Mouse (Mus musculus) midbrain, embryonic 16.5 days (tissue): ENCODE measurements around the gene Rasl10b. TPM values are rescaled to one million over a fixed set of nuclear protein-coding genes. Genes with fewer than 3 reads are reported as not detected.
A peak's percentile ranks its signal among the peaks of the same experiment; 100 is the strongest.

Source experiments
- ATAC-seq: fragments of 200-750 bp; cut with Nextera tagmentation; 2 replicates; pipeline ENCODE4 v1.8.0; 2017; ENCODE audit warnings: moderate TSS enrichment
- H3K27ac ChIP-seq: fragments of 300-500 bp; sonication (generic); 2 replicates; pipeline ENCODE4 v1.5.1; 2014; ENCODE audit warnings: mild to moderate bottlenecking, low read length, mixed read lengths
- H3K27me3 ChIP-seq: fragments of 300-500 bp; sonication (generic); 2 replicates; pipeline ENCODE4 v1.6.1; 2014; ENCODE audit warnings: low read depth, low read length, mixed read lengths; ENCODE audit not compliant: control insufficient read depth, insufficient read depth
- H3K36me3 ChIP-seq: fragments of 300-500 bp; sonication (generic); 2 replicates; pipeline ENCODE4 v1.6.1; 2014; ENCODE audit warnings: mild to moderate bottlenecking, low read length, moderate library complexity, mixed read lengths; ENCODE audit not compliant: control insufficient read depth, insufficient read depth
- H3K4me1 ChIP-seq: fragments of 300-500 bp; sonication (generic); 2 replicates; pipeline ENCODE4 v1.6.1; 2014; ENCODE audit warnings: mild to moderate bottlenecking, low read length, mixed read lengths; ENCODE audit not compliant: control insufficient read depth, insufficient read depth
- H3K4me2 ChIP-seq: fragments of 300-500 bp; sonication (generic); 2 replicates; pipeline ENCODE4 v1.6.1; 2014; ENCODE audit warnings: mild to moderate bottlenecking, low read length, mixed read lengths
- H3K4me3 ChIP-seq: fragments of 300-500 bp; sonication (generic); 2 replicates; pipeline ENCODE4 v1.5.1; 2014; ENCODE audit warnings: low read depth, mild to moderate bottlenecking, low read length, moderate library complexity, mixed read lengths
- H3K9ac ChIP-seq: fragments of 300-500 bp; sonication (generic); 2 replicates; pipeline ENCODE4 v1.6.1; 2014; ENCODE audit warnings: low read depth, low read length, mixed read lengths
- H3K9me3 ChIP-seq: fragments of 300-500 bp; sonication (generic); replicated peaks from 2 replicates; pipeline ENCODE4 v1.6.1; 2014; ENCODE audit warnings: mild to moderate bottlenecking, low read length, mixed read lengths; ENCODE audit not compliant: control insufficient read depth, poor library complexity, severe bottlenecking
- WGBS: fragments of 180-500 bp; shearing (Covaris S2); extraction: QIAGEN DNeasy Blood & Tissue Kit; methylation state at CpG from one replicate; pipeline ENCODE4 v1.1.7; 2014; 5-methylcytosine and 5-hydroxymethylcytosine counted together
- polyA plus RNA-seq: library from polyadenylated mRNA; unstranded; fragments of >200 nt; fragmentation: Nextera tagmentation; extraction: Ambion mirVana; gene quantifications from 2 replicates; pipeline ENCODE4 v1.2.1, GENCODE M21; 2015

The Rasl10b gene
- polyA plus RNA-seq, 1 experiment from 2014 or later: 32.9 TPM

DNA sequence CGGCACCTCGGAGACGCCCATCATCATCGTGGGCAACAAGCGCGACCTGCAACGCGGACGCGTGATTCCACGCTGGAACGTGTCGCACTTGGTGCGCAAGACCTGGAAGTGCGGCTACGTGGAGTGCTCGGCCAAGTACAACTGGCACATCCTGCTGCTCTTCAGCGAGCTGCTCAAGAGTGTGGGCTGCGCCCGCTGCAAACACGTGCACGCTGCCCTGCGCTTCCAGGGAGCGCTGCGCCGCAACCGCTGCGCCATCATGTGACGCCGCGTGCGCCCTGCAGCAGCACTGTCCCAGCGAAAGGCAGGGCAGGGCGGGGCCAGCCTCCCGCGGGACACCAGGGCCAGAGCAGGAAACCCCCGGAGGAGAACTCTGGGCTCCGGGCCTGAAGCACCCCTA is 9.6 kb downstream of the Rasl10b start:
- Histone ChIP-seq H3K9me3 (no peaks in the 10 kb centered on the region), H3K4me2 (peak overlapping the region; percentile 52), H3K4me3 (peak overlapping the region; percentile 17), H3K9ac (peak overlapping the region; percentile 11; the same call in 1 of the 2 replicates), H3K27ac (no peak overlapping the region), H3K36me3 (no peaks in the 10 kb centered on the region), H3K4me1 (peaks cover 9% of the 10 kb centered on the region; the same call in 1 of the 2 replicates), H3K27me3 (peaks cover 18% of the 10 kb centered on the region)
- 5% methylated on average over 38 of the region's 38 CpGs for WGBS
- peak; percentile 51 for ATAC-seq

DNA sequence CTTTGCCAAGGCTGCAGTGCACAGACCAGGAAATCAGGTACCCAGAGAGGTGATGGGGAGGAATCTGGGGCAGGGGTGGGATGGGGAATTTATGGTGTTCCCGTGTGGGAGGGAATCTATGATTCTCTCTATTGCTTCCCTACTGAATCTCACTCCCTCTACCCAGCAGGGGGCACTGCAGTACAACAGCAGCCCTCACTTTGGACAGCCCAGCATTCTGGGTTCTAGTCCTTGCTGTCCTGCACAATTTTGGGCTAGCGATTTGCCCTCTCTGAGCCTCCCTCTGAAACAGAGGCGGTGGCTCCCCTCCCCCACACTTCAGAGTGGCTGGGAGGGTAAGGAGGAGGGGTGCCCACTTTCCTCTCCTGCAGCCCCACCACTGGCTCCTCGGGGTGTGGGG is 11.4 kb downstream of the Rasl10b start:
- H3K36me3 ChIP-seq: no peaks in the 10 kb centered on the region
- peaks cover 18% of the 10 kb centered on the region for H3K27me3 ChIP-seq
- H3K9ac ChIP-seq: no peak overlapping the region
- H3K27ac ChIP-seq: no peak overlapping the region
- H3K9me3 ChIP-seq: no peaks in the 10 kb centered on the region
- peaks cover 9% of the 10 kb centered on the region; the same call in 1 of the 2 replicates for H3K4me1 ChIP-seq
- 49% methylated on average over 4 of the region's 4 CpGs for WGBS
- ATAC-seq: no peak
- H3K4me3 ChIP-seq: no peak overlapping the region
- H3K4me2 ChIP-seq: no peak overlapping the region

DNA sequence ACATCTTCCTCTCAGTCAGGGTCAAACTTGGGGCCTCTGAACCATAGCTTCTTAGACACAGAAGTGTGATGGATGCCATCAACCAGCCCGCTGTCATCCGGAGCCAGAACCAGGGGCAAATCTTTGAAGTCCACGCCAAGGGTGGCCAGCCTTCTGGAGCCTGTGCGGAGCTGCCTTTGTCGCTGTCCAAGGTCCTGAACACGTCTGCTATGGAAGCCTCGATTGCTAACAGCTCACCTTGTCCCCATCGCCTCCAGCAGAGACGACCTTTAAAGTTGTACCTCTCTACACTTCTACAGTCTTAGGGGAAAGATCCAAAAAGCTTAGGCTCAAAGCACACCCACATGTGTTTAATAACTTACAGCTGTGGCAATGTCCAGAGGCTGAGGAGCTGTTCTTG is 12.4 kb downstream of the Rasl10b start:
- Histone ChIP-seq H3K36me3 (no peaks in the 10 kb centered on the region), H3K9me3 (no peaks in the 10 kb centered on the region), H3K4me1 (peaks cover 9% of the 10 kb centered on the region; the same call in 1 of the 2 replicates), H3K27me3 (peaks cover 18% of the 10 kb centered on the region), H3K27ac (no peak overlapping the region), H3K4me3 (no peak overlapping the region), H3K9ac (no peak overlapping the region), H3K4me2 (no peak overlapping the region)
- no peak for ATAC-seq
- 4% methylated on average over 9 of the region's 9 CpGs for WGBS

DNA sequence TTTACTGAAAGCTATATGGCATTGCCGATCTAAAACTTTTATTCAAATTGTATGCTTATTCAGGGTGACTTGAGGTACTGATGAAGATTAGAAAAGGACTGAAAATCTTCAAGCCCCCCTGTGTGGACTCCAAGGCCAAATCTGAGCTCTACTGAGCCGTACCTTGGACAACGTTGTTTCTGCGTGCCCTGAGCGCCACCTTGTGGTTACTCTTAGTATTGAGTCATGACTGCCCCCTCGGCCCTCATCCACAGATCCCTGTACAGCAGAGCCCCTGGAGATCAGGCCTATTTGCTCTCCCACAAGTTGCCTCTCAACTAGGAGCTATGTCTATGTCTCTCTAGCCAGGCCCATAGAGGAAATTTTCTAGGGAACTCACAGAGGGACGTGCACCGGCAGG is 15.7 kb downstream of the Rasl10b start:
- no peak overlapping the region for H3K4me2 ChIP-seq
- H3K9ac ChIP-seq: no peak overlapping the region
- 0 out of 2 replicates have a peak, but pooled peaks have one; percentile 42 for ATAC-seq
- no peaks in the 10 kb centered on the region for H3K4me1 ChIP-seq
- peaks cover 15% of the 10 kb centered on the region for H3K27me3 ChIP-seq
- H3K9me3 ChIP-seq: no peaks in the 10 kb centered on the region
- WGBS: 10% methylated on average over 8 of the region's 8 CpGs
- no peak overlapping the region for H3K4me3 ChIP-seq
- H3K36me3 ChIP-seq: no peaks in the 10 kb centered on the region
- no peak overlapping the region for H3K27ac ChIP-seq

DNA sequence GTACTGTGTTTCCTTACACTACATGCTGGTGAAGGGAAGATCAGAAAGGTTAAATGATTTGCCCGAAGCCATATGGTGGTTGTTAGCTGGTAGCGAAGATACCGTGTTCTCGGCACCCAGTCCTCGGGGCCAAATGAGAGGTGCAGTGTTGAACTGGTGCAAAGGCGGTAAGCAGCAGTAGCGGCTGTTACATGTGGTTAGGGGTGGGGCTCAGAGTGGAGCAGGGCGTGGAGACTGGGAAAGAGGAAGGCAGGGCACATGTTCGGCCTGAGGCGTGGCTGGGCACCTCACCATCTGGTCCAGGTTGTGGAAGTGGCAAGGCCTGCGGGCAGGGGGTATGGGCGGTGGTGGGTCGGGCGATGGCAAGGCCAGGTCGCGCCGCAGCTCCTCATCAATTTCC is 18.0 kb downstream of the Rasl10b start:
- no peak for ATAC-seq
- Histone ChIP-seq H3K4me3 (no peak overlapping the region), H3K27me3 (peaks cover 6% of the 10 kb centered on the region; the same call in 1 of the 2 replicates), H3K4me2 (no peak overlapping the region), H3K27ac (no peak overlapping the region), H3K4me1 (no peaks in the 10 kb centered on the region), H3K9me3 (no peaks in the 10 kb centered on the region), H3K36me3 (no peaks in the 10 kb centered on the region), H3K9ac (no peak overlapping the region)
- 43% methylated on average over 17 of the region's 17 CpGs for WGBS

DNA sequence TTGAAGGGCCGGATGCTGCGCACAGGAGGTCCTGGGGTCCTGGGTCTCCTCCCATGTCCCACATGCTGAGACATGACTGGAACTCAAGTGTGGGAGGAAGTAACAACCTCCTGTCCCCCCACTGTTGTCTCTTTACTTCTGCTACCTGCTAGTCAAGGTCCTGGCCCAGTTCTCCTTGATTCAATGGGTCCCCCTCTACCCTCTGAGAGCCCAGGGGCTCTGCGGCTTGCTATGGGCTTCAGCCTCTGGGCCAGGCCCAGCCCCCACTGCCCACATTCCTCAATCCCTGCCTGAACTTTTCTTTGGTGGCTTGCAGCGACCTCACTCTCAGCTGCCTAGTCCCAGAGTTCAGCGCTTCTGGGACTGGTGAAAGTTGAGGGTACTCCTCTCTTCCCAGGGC is 20.4 kb downstream of the Rasl10b start, which contains the start of gene Gas2l2:
TSS of gene Gas2l2 (minus strand) at position 101 of the 400 bp plus-strand sequence.
- WGBS: 60% methylated on average over 5 of the region's 5 CpGs
- H3K36me3 ChIP-seq: no peaks in the 10 kb centered on the region
- no peak within 1 kb of the TSS for H3K27ac ChIP-seq
- H3K4me2 ChIP-seq: no peak within 1 kb of the TSS
- H3K4me3 ChIP-seq: no peak within 1 kb of the TSS
- no peaks in the 10 kb centered on the region for H3K4me1 ChIP-seq
- no peaks in the 10 kb centered on the region for H3K9me3 ChIP-seq
- ATAC-seq: no peak
- peaks cover 6% of the 10 kb centered on the region; the same call in 1 of the 2 replicates for H3K27me3 ChIP-seq
- no peak within 1 kb of the TSS for H3K9ac ChIP-seq

DNA sequence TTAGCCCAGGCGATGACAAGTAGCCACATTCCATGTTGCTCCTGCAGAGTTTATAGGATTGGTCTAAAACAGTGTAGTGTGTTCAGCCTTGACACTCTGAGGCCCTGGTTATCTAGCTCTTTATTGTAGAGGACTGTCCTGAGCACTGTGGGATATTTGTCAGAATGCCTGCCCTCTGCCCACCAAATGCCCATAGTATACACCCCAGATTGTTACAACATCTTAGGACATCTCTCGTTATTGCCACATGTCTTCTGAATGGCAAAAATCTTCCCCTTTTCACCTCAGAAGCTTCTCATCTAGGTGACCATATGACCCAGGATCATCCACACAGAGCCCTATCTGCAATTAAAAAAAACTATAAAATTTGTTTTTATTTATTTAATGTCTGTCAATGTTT is 23.6 kb downstream of the Rasl10b start:
- peaks cover 5% of the 10 kb centered on the region; the same call in 1 of the 2 replicates for H3K27me3 ChIP-seq
- no peak for ATAC-seq
- no peaks in the 10 kb centered on the region for H3K9me3 ChIP-seq
- no peak overlapping the region for H3K27ac ChIP-seq
- H3K4me2 ChIP-seq: no peak overlapping the region
- no peak overlapping the region for H3K9ac ChIP-seq
- H3K4me1 ChIP-seq: no peaks in the 10 kb centered on the region
- no peak overlapping the region for H3K4me3 ChIP-seq
- 79% methylated on average over 2 of the region's 2 CpGs for WGBS
- H3K36me3 ChIP-seq: no peaks in the 10 kb centered on the region

DNA sequence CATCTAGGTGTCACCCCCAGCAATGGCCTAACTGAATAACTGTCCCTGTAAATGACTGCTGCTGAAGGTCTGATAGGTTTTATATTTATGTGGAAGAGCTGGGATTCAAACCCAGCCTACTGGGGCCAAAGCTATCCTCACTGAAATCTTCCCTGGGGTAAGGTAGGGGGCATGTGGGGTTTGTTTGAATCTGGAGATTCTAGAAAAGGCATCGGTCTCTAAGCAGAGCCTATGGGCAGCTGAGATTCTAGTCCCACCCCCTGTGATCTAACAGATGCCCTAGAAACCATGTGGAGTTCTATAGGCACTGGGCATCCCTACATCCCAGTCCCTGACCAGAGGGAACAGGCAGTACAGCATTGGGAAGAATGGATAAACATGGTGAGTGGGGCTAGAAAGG is 28.4 kb downstream of the Rasl10b start, which contains the start of gene 1700020L24Rik:
TSS of gene 1700020L24Rik (plus strand) at position 301 of the 400 bp plus-strand sequence.
- 84% methylated on average over 1 of the region's 1 CpGs for WGBS
- Histone ChIP-seq H3K27me3 (peaks cover 13% of the 10 kb centered on the region), H3K9ac (no peak within 1 kb of the TSS), H3K4me1 (no peaks in the 10 kb centered on the region), H3K36me3 (no peaks in the 10 kb centered on the region), H3K4me2 (no peak within 1 kb of the TSS), H3K4me3 (no peak within 1 kb of the TSS), H3K9me3 (no peaks in the 10 kb centered on the region), H3K27ac (no peak within 1 kb of the TSS)
- ATAC-seq: no peak

DNA sequence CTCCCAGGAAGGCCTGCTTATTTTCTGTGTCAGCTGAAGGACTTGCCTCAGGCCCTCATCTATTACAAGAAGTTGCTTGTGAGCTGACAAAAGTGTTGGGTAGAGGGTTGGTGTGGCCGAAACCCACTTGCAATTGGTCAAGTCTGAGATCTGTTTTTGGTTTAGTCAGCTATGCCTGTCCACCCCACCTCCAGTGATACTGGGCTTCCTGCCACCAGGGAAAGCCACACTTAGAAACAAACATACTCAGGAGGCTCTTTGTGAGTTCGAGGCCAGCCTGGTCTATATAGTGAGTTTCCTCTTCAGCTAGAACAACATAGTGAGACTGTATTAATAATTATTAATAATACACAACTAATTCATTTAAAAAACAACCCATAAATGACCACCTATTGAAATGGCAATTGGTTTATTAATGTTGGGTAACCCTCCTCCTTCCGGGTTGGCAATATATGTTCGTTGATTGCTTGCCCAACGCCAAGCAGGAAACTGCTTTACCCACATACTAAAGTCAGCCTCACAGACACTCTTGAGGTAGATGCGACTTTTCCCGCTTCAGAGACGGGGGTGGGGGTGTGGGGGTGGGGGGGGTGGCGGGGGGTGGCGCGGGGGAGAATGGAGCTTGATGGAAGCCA is 30.6 kb downstream of the Rasl10b start:
- Histone ChIP-seq H3K27ac (no peak overlapping the region), H3K9ac (peak overlapping the region; percentile 70; the same call in 1 of the 2 replicates), H3K4me2 (peak overlapping the region; percentile 87), H3K9me3 (no peaks in the 10 kb centered on the region), H3K27me3 (peaks cover 32% of the 10 kb centered on the region), H3K36me3 (no peaks in the 10 kb centered on the region), H3K4me3 (peak overlapping the region; percentile 65), H3K4me1 (peaks cover 6% of the 10 kb centered on the region; the same call in 1 of the 2 replicates)
- ATAC-seq: no peak
- WGBS: 34% methylated on average over 11 of the region's 11 CpGs
